Mouse (Mus musculus) right cerebral cortex, postnatal 10 days (tissue): ENCODE results near the gene Kif13a.
A peak's percentile ranks its signal among the peaks of the same experiment; 100 is the strongest.

ENCODE experiments used
- DNase-seq, 2 experiments: peaks; one replicate each; pipeline ENCODE4 v3.0.0; 2021; ENCODE audit warnings: low spot score in 2 of 2

The Kif13a gene

GRCm38 (mm10) chr13:46883976-46884375 is 45.7 kb downstream of the Kif13a start:
- no peak for DNase-seq

GRCm38 (mm10) chr13:46883381-46883780 is 46.3 kb downstream of the Kif13a start:
- no peak for DNase-seq

- no peak for DNase-seq
Measured at GRCm38 (mm10) chr13:46880736-46881135, 48.9 kb downstream of the Kif13a start.

GRCm38 (mm10) chr13:46880243-46880642 is 49.4 kb downstream of the Kif13a start:
- DNase-seq = no peak

- DNase-seq = no peak
Measured at GRCm38 (mm10) chr13:46877049-46877448, 52.6 kb downstream of the Kif13a start.

- DNase-seq = no peak
Measured at GRCm38 (mm10) chr13:46875377-46875776, 54.3 kb downstream of the Kif13a start.

- DNase-seq = no peak
Measured at GRCm38 (mm10) chr13:46872732-46873131, 56.9 kb downstream of the Kif13a start.

- DNase-seq = peak; percentile 67 to 72
Measured at GRCm38 (mm10) chr13:46872194-46872593, 57.5 kb downstream of the Kif13a start.

- no peak for DNase-seq
Measured at GRCm38 (mm10) chr13:46869464-46869863, 60.2 kb downstream of the Kif13a start.

- DNase-seq = no peak
Measured at GRCm38 (mm10) chr13:46863169-46863748, 66.4 kb downstream of the Kif13a start.

- no peak for DNase-seq
Measured at GRCm38 (mm10) chr13:46859876-46860275, 69.8 kb downstream of the Kif13a start.

GRCm38 (mm10) chr13:46859173-46859572 is 70.5 kb downstream of the Kif13a start:
- no peak for DNase-seq

- peak; percentile 57 to 59 for DNase-seq
Measured at GRCm38 (mm10) chr13:46858835-46859152, 70.9 kb downstream of the Kif13a start.

GRCm38 (mm10) chr13:46858143-46858834 is 71.4 kb downstream of the Kif13a start:
- DNase-seq = no peak

- DNase-seq = no peak
Measured at GRCm38 (mm10) chr13:46854456-46854855, 75.2 kb downstream of the Kif13a start.

- no peak for DNase-seq
Measured at GRCm38 (mm10) chr13:46852470-46852869, 77.2 kb downstream of the Kif13a start.

GRCm38 (mm10) chr13:46845456-46845855 is 84.2 kb downstream of the Kif13a start:
- no peak for DNase-seq

GRCm38 (mm10) chr13:46844561-46845235 is 85.0 kb downstream of the Kif13a start:
- DNase-seq = no peak

- no peak for DNase-seq
Measured at GRCm38 (mm10) chr13:46843646-46844045, 86.0 kb downstream of the Kif13a start.

- no peak for DNase-seq
Measured at GRCm38 (mm10) chr13:46842185-46842584, 87.5 kb downstream of the Kif13a start.

- no peak for DNase-seq
Measured at GRCm38 (mm10) chr13:46841668-46842067, 88.0 kb downstream of the Kif13a start.

GRCm38 (mm10) chr13:46840676-46841075 is 89.0 kb downstream of the Kif13a start:
- DNase-seq = no peak

- DNase-seq = no peak
Measured at GRCm38 (mm10) chr13:46839236-46839635, 90.4 kb downstream of the Kif13a start.
